Mouse (Mus musculus) MN1 (cell line): Measurements from ENCODE around the gene Ppef2.
A peak's percentile ranks its signal among the peaks of the same experiment; 100 is the strongest.

Experiments used
- DNase-seq: peaks from one replicate; pipeline ENCODE4 v3.0.0-alpha.2; 2016; ENCODE audit warnings: low spot score

The Ppef2 gene

DNA sequence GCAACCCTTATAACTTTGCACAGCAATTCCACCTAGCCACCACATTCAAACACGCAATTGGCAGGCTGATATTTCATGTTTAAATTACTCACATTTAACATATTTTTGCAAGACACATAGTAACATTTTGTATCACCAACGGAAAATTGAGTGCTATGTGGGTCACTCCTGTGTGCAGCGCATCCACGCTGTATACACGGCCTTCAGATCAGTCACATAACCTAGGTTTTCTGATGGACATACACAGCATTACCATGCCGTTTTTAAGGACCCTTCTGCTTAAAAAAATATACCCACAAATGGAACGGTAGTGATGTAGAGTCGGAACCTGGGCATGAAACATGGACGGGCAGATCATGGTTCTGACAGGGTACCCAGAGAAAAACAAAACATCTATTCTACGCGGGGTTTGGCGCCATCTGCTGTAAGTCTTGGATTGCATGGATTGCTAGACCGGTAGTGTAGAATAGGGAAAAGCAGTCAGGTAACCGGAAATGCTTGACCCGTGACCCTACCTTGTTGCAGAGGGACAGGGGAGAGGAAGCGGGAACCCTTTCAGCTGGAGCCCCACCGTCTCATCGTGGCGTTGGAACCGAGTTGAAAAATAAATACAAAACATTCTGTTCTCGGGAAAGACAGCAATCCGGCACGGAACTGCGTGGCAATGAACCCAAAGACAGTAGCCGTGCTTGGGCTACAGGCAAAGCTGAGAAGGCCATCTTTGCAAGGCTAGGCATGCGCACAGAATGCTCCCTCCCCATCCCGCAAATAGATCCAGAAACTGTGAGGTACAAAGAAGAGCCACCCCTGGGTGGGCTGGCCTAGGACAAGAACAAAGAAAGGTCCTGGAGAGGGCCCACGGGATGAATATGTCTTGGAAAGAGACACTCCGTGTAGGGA lies 16.5 kb downstream of the Ppef2 start:
- peak; percentile 46 for DNase-seq

DNA sequence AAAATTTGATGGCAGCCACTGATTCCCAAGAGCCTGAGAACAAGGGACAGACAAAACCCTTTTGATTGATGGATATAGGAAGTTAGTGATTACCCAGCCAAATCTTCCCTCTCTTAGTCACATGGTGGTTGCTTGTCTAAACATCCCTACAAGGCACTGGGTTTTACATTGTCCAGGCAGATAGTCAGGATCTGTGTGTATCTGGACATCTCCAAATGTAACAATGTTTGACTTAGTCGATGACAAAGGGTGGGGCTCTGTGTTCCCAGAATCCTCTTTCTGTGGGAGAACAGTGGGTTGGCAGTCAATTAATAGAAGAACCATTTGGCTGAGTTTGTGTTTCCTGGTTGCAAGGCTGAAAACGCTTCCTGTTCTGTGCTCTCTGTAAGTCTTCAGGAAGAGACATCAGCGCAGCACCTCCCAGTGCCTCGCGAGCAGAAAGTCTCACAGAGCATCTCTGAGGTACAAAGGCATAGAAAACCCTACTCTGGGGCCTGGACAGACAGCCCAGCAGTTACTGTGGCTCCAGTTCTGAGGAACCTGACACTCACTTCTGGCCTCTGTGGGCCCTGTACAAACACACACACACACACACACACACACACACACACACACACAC lies 21.0 kb downstream of the Ppef2 start:
- peak; percentile 9 for DNase-seq

DNA sequence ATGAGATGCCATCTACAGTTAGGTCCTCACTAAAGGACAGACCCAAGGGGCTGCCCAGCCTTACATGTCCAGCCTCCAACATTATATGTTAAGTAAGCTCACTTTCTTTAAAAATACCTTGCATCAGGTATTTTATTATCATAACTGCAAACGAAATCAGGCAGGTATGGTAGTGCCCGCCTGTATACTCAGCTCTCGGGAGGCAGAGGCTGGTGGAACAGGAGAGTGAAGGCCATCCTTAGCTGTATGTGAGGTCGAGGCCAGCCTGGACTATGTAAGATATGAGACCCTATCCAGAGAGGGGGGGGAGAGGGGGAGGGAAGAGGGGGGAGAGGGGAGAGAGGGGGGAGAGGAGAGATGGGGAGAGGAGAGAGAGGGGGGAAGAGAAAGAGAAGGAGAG lies 22.7 kb downstream of the Ppef2 start:
- no peak for DNase-seq

DNA sequence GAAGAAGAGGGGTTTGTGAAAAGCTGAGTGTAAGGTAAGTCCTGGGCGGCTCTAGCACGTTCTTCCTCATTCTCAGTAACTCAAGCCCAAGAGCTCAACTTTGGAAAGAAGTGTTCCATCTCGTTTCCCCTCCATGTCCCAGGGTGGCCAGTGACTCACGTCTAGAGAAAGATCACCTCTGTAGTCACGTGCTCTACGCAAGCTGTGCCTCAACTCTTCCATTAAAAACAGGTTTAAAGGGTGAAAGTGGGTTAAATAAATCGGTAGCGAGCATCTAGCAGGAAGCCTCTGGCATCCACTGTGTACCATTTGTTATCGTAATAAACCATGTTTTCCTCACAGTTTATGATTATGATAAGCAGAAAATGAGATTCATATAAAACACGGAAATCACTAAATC lies 24.2 kb downstream of the Ppef2 start:
- DNase-seq = no peak

DNA sequence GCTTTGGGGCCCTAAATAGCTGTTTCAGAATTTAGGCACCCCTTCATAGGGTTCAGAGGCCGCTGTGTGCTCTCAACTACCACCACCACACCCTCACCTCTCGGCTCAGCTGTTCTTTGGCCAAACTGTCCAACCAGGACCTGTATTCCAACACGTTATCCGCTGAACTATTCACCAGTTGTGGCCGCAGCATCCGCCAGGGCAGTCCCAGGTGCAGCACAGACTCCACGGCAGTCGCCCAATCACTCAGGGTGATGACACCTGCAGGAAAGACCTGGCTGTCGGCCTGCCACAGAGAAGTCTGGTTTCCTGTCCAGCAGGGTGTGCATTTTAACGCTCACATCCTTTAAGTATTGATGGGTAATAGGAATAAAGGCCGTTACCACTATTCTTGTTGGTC lies 25.8 kb downstream of the Ppef2 start:
- no peak for DNase-seq

DNA sequence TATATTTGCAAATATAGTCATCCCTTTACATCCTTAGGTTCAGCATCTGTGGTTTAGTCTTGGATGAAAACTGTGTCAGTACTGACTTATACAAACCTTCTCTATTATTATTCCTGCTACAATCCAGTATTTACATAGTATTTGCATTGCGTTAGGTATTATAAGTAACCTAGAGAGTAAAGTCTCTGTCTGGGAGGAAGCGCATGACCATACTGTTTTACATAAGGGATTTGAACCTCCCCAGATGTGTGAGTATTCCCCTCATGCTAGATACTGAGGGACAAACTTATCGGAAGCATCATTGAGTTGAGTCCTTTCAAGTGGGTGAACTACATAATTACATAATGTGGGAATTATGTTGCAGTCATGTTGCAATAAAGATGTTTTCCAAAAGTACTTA lies 26.6 kb downstream of the Ppef2 start:
- DNase-seq = no peak

DNA sequence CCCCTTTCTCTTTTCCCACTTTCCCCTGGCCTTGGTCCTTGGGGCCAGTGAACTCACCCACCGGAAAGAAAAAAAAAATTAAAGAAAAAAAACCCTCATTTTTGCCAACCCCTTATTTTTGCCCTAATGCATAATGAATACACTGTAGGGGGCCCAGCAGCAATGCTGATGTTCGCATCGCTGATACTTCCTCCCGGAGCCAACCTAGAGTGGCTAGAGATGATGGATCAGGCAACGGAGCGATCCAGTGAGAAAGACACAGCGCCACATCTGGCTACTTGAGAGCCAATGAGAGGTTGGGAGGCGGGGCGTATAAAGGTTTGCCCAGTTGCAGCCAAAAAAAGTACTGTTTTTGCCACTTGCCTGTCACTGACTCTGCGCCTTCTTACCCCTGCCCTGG lies 27.3 kb downstream of the Ppef2 start:
- no peak for DNase-seq

DNA sequence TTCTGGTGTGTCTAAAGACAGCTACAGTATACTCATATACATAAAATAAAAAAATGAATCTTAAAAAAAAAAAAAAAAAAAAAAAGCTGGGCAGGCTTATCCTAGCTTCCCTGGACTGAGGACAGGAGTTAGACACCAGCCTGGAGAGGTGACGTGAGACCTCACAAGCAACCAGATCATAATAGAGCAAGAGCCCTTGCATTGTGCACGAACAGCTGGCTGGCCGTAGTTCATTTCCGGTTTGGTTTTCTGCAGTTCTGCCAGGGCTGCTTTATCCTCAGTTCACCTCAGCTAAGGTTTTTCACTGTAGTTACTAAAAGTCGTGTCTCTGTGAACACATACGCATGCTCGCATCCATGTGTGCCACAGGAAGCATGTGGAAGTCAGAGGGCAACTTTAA lies 28.3 kb downstream of the Ppef2 start:
- no peak for DNase-seq

DNA sequence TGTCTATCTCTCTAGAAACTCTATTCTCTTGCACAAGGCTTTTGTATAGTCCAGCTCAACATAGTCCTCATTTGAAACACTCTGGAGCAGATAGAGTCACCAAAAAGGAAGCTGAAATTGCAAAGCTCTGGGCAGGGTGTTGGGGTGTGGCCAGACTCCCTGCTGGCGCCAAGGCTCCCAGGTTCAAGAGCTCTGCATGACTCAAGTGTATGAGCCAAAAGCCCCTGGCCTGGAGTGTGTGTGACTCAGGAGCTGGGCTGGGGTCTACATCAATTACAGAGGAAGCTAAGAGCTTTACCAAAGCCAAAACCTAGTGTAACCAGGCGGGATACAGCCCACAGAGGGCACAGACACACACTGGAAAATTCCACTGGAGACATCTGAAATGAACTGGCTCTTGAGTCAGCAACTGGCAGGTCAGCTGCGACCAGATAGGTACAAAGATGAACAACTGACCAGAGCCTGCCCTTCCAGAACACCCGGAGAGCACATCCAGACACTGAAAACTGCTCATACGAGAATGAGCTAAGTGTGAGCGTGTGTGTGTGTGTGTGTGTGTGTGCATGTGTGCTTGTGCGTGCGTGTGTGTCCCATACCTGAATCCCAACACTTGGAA lies 35.7 kb downstream of the Ppef2 start:
- DNase-seq = peak; percentile 31

DNA sequence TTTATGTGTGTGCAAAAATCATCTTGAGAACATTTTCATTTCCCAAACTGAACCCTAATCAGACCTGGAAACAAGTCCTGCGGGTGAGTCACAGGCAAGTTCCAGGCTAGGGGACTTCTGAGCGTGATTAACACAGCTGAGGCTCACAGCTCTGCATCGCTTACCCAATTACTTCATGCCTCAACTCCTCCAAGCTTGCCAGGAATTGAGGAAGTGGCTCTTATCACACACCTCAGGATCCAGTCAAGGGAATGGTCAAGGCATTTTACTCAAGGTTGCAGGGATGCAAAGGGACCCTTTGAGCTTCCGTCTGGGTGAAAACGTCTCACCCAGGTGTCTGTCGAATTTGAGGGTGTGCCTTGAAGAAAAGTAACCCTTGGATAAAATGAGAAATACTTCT lies 36.3 kb downstream of the Ppef2 start:
- DNase-seq = peak; percentile 18

DNA sequence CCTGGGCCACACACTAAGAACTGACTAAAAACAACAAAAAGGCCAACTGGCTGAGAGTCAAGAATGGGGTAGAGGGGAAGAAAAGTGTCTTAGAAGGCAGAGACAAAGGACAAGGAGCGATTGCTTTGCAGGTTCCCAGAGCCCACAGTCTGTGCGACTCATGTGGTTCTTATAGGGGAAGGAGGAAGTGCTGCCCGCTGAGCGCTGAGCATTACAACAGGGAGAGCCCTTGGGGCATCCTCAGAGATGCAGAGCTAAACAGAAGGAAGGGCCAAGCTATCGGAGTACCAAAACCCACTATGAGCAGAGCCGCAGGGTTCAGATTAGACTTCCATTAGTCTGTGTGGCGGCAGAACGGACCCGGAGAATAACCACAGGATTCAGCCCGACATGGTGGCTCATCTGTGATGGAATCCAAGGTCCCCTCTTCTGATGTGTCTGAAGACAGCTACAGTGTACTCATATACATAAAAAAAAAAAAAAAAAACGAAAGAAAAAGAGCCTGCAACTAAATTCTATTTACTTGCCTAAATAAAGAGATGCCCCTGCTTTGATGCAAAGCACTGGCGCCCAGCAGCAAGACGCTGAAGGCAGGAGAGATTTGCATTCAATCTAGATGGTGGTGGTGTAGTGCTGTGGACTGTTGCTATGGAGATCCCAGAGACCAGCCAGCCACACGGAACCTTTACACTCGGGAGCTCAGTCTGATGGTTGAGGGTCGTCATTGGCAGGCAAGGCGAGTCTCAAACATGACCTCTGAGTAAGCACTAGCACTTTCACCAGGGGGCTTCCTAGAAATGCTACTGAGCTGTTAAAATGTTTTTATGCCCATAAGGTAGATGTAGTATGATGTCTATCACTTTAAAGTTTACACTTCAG lies 36.9 kb downstream of the Ppef2 start:
- DNase-seq = no peak

DNA sequence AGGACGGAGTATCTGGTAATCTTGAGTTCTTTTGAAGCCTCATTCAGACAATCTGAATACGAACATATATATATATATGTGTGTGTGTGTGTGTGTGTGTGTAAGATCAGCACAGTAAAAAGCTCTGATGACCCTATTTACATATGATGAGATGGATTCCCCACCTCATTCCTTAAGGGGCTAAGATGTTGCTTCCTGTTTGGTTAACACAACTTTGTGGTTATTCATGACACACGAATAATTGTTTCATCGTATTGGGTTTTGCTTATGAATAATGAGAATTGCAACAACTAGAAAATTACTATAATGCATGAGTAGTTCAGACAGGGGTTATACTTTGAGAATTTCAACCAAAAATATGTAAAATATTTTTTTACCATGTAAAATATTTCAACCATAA lies 40.8 kb downstream of the Ppef2 start, which contains the start of gene U90926:
TSS of gene U90926 (minus strand) at position 101 of the 400 bp plus-strand sequence.
- no peak for DNase-seq

DNA sequence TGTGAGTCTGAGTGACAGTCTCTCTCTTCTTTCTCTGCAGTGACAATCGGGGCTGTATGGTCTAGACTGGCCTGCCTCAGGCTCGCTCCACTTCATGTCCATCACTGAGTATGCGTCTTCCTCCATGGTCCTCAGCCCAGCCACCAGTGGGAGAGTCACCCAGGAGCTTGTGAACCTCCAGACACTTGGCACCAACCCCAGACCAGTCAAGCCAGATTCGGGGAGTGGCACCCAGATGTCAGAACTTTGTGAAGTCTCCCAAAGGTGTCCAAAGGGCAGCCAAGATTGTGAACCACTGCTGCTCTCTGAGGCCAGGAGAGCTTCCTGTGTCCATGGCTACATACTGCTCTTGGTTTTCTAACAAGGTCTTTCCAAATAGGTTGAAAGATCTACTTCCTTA lies 43.8 kb downstream of the Ppef2 start:
- DNase-seq = no peak

DNA sequence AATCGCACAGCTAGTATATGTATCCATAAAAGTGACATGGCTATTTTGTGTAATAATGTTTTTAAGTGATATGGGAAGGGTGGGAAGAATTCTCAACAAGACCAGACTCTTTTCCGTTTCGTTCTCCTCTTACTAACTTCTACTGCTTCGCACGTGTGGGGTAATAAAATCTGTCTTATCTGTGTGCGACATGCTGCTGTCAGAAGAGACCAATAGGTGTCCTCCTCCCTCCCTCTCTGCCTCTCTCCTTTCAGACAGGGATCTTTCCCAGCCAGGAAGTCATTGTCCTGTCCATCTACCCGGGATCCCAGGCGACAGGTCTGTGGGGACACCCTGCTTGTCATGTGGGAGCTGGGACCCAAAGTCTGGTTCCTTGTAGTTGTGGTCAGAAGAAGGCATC lies 45.9 kb downstream of the Ppef2 start:
- no peak for DNase-seq

DNA sequence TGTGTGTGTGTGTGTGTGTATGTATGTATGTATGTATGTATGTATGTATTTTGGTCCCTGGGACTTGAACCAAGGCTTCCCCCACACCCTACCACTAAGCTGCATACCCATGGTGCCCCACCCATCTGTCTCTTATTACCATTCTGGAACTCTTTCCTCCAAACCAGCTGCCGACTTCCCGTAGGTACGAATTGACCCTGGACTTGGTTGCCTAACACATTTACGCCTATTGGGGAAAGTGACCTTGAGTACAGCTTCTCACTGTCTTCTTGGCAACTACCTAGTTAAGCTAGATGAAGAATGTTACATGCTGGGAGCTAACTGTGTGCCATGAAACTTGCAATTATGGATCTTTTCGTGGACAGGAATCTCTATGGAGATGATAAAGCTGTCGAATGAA lies 50.0 kb downstream of the Ppef2 start:
- no peak for DNase-seq

DNA sequence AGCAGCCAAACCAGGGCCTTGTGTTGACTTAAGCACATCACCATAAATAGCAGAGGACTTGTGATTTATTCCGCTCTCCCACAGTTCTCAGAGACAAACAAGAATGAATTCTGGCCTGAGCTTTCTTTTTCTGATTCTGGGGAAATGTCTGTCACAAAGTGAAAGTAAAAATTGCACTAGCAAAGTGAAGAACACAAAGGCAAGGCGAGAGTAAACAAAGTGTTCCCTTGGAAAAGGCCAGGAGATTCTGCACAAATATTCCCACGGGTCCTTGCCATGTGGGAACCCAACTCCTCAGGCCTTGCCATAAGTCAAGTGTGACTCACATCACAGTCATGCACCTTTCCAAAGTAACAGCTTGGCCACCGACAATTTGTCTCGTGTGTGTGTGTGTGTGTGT lies 50.4 kb downstream of the Ppef2 start:
- DNase-seq = no peak

DNA sequence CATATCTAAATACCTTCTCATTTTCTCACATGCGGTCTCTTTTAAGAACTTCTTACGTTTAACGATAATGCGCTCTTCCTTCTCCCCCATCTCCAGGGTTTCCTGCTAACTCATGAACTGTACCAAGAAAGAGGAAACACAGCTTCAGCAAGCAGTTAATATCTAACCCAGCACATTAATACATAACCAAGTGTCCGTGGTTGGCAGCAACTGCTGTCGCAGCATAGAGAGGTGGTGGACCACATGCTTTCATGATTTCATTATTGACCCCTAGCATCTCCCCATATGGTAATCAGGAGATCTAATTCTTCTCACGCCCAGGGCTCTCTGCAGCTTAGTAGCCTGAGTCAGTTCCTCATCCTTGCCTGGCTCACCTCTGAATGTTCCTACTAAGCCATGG lies 50.9 kb downstream of the Ppef2 start:
- DNase-seq = no peak

DNA sequence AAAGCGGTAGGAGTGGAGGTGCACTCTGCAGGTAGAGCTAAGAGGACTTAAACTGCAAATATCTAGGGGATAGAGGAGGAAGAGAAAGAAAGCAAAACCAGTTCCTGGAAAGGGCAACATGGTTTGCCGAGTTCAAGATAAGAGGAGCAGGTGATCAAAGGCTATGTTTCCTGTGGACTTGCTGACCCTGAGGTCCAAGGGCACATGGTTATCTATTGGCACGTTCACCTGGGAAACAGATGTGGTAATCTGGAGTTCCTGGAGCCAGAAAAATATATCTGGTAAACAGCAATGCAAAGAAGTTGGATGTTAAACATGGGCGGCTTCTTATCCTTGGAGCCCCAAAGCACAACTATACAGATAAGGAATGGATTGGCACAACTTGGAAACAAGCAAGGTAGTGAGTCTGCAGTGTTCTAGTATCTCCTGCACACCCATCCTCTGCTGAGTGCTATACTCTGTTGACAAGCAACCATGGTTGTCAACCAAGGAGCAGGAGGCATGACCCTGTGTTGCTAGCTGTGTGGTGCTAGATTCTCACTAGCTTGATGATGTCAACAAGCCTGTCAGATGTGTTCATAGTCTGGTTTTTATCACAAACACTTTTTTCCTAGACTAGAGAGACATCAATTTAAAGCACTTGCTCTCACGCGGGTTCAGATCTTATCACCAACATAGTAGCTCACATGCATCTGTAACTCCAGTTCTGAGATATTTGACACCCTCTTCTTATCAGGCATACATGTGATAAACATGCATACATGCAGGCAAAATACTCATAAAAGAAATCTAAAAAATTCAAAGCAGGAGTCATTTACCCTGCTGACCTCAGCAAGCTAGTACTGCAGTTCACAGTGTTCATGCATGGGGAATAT lies 51.7 kb downstream of the Ppef2 start:
- DNase-seq = peak; percentile 39

DNA sequence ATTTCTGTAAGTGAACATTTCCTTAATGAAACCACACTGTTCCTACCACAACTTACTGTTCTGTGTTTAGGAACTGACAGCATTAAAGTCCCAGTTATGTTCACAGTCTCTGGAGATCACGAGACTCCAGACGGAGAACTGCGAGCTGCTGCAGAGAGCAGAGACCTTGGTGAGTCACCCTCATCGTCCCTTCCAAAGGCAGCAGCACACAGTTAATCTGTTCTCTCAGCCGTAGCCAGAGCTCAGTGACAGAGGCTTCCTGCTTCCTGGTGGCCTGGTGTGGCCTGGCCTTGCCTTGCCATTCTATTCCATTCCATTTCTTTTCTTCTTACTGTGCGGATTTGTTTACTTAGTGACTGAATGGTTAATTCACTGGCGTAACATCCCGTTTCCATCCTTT lies 57.8 kb downstream of the Ppef2 start:
- peak; percentile 30 for DNase-seq

DNA sequence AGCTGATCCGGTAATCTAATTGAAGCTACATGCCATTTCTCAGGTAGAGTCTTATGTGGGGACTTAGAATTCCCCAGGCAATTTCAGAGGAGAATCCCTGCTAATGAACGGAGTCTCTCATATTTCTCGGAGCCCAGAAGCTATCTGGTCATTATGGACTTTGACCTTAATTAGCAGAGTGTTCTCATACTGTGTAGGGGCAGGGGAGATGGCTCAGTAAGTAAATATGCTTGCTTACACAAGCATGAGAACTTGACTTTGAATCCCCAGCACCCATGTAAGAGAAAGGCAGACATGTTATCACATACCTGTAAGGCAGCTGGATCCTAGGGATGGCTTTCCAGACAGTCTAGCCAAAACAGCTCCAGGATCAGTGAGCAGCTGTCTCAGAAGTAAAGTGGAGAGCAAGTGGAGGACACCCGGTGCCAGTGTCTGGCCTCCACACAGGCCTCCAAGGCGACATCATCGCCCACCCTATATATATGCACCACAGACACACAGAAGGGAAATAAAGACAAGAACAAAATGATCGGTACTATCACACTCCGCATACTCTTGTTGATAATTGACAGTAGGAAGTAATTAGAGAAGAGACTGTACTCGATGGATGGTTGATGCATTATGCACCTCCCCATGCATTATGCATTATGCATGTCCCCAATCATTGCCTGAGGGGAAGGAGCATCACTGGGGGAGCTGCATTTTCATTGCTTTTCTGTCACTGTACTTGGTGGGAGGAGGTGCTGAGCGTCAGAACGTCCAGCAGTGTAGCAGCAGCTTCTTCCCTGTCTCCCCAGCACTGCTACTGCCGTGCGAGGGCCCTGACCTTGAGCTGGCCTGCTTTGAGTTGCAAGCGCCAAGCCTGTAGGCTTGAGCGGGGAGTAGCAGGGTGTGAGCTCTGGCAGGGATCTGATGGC lies 58.9 kb downstream of the Ppef2 start:
- no peak for DNase-seq
